Mouse (Mus musculus) liver, postnatal 0 days (tissue): ENCODE measurements around the gene Lim2. TPM values are rescaled to one million over a fixed set of nuclear protein-coding genes. Genes with fewer than 3 reads are reported as not detected.
A peak's percentile ranks its signal among the peaks of the same experiment; 100 is the strongest.

Source experiments
- ATAC-seq: fragments of 200-750 bp; cut with Nextera tagmentation; 2 replicates; pipeline ENCODE4 v1.8.0; 2017; ENCODE audit warnings: mild to moderate bottlenecking, moderate library complexity
- DNase-seq: peaks from one replicate; pipeline ENCODE4 v3.0.0-alpha.2; 2016
- H3K27ac ChIP-seq: fragments of 300-500 bp; sonication (generic); 2 replicates; pipeline ENCODE4 v1.5.1; 2014; ENCODE audit warnings: antibody characterized with exemption, moderate library complexity, mild to moderate bottlenecking, low read depth
- H3K27me3 ChIP-seq: fragments of 300-500 bp; sonication (generic); 2 replicates; pipeline ENCODE4 v1.6.1; 2014; ENCODE audit warnings: low read length, control low read depth, mixed read lengths; ENCODE audit not compliant: insufficient read depth
- H3K36me3 ChIP-seq: fragments of 300-500 bp; sonication (generic); replicated peaks from 2 replicates; pipeline ENCODE4 v1.6.1; 2014; ENCODE audit warnings: mild to moderate bottlenecking, control low read depth, low read length, moderate library complexity, mixed read lengths; ENCODE audit not compliant: insufficient read depth
- H3K4me1 ChIP-seq: fragments of 300-500 bp; sonication (generic); 2 replicates; pipeline ENCODE4 v1.6.1; 2014; ENCODE audit warnings: antibody characterized with exemption, mild to moderate bottlenecking, control low read depth; ENCODE audit not compliant: insufficient read depth
- H3K4me2 ChIP-seq: fragments of 300-500 bp; sonication (generic); 2 replicates; pipeline ENCODE4 v1.6.1; 2014; ENCODE audit warnings: low read depth, mild to moderate bottlenecking, low read length, moderate library complexity, mixed read lengths
- H3K4me3 ChIP-seq: fragments of 300-500 bp; sonication (generic); 2 replicates; pipeline ENCODE4 v1.5.1; 2014; ENCODE audit warnings: low read depth, low read length
- H3K9ac ChIP-seq: fragments of 300-500 bp; sonication (generic); replicated peaks from 2 replicates; pipeline ENCODE4 v1.6.1; 2014; ENCODE audit warnings: mild to moderate bottlenecking, moderate library complexity
- H3K9me3 ChIP-seq: fragments of 300-500 bp; sonication (generic); 2 replicates; pipeline ENCODE4 v1.6.1; 2016; ENCODE audit warnings: mild to moderate bottlenecking, control low read depth, low read length, mixed read lengths
- CTCF ChIP-seq: sonication (generic); IDR thresholded peaks from 2 replicates; pipeline ENCODE4 v1.5.1; 2016; ENCODE audit warnings: antibody characterized with exemption, low read depth
- EP300 ChIP-seq: IDR thresholded peaks from 2 replicates; pipeline ENCODE4 v1.6.1; 2016; ENCODE audit warnings: antibody characterized with exemption, low read depth, mild to moderate bottlenecking
- WGBS: fragments of 180-500 bp; shearing (Covaris S2); extraction: QIAGEN DNeasy Blood & Tissue Kit; methylation state at CpG from one replicate; pipeline ENCODE4 v1.1.7; 2014; ENCODE audit not compliant: insufficient replicate concordance; 5-methylcytosine and 5-hydroxymethylcytosine counted together
- polyA plus RNA-seq: library from polyadenylated mRNA; unstranded; fragments of >200 nt; fragmentation: Nextera tagmentation; extraction: Ambion mirVana; gene quantifications from 2 replicates; pipeline ENCODE4 v1.2.1, GENCODE M21; 2015

The Lim2 gene
- polyA plus RNA-seq, 1 experiment from 2014 or later, result not detected

GRCm38 (mm10) chr7:43463976-43464375, 36.5 kb downstream of the Lim2 start:
- Histone ChIP-seq H3K9ac (0 out of 2 replicates have a peak overlapping the region, but pooled peaks have one; percentile 2), H3K36me3 (no peaks in the 10 kb centered on the region), H3K9me3 (no peaks in the 10 kb centered on the region), H3K4me3 (no peak overlapping the region), H3K27ac (no peak overlapping the region), H3K4me2 (no peak overlapping the region), H3K4me1 (peaks cover 16% of the 10 kb centered on the region), H3K27me3 (no peaks in the 10 kb centered on the region)
- ATAC-seq (no peak), DNase-seq (no peak)
- TF ChIP-seq EP300, result no peak
- no peak for TF ChIP-seq CTCF
- 56% methylated on average over 7 of the region's 7 CpGs for WGBS

GRCm38 (mm10) chr7:43464864-43465343, 37.4 kb downstream of the Lim2 start:
- DNase-seq, result peak; percentile 33
- Histone ChIP-seq H3K4me3 (peak overlapping the region; percentile 60), H3K27me3 (no peaks in the 10 kb centered on the region), H3K27ac (no peak overlapping the region), H3K9ac (peak overlapping the region; percentile 48), H3K4me1 (peaks cover 16% of the 10 kb centered on the region), H3K4me2 (peak overlapping the region; percentile 93), H3K36me3 (no peaks in the 10 kb centered on the region), H3K9me3 (no peaks in the 10 kb centered on the region)
- no peak for ATAC-seq
- 11% methylated on average over 35 of the region's 35 CpGs for WGBS
- TF ChIP-seq CTCF, result peak; percentile 56; the same call in 1 of the 2 replicates
- no peak for TF ChIP-seq EP300

- H3K4me3 ChIP-seq, result peak overlapping the region; percentile 60
- no peaks in the 10 kb centered on the region for H3K27me3 ChIP-seq
- no peak for TF ChIP-seq EP300
- no peak; the same call in 1 of the 2 replicates for TF ChIP-seq CTCF
- under 1% methylated on average over 33 of the region's 33 CpGs for WGBS
- no peaks in the 10 kb centered on the region for H3K9me3 ChIP-seq
- H3K36me3 ChIP-seq, result no peaks in the 10 kb centered on the region
- H3K9ac ChIP-seq, result peak overlapping the region; percentile 49
- peak; percentile 89 for ATAC-seq
- peaks cover 16% of the 10 kb centered on the region for H3K4me1 ChIP-seq
- DNase-seq, result peak; percentile 93
- H3K27ac ChIP-seq, result peak overlapping the region; percentile 24; the same call in 1 of the 2 replicates
- H3K4me2 ChIP-seq, result peak overlapping the region; percentile 93
Observed at GRCm38 (mm10) chr7:43465344-43466098, 38.1 kb downstream of the Lim2 start.

GRCm38 (mm10) chr7:43466099-43466694, 38.7 kb downstream of the Lim2 start:
- Histone ChIP-seq H3K27me3 (no peaks in the 10 kb centered on the region), H3K4me3 (peak overlapping the region; percentile 60), H3K27ac (peak overlapping the region; percentile 24; the same call in 1 of the 2 replicates), H3K36me3 (no peaks in the 10 kb centered on the region), H3K9ac (peak overlapping the region; percentile 49), H3K4me2 (peak overlapping the region; percentile 93), H3K4me1 (peaks cover 16% of the 10 kb centered on the region), H3K9me3 (no peaks in the 10 kb centered on the region)
- peak; percentile 67 for ATAC-seq
- TF ChIP-seq EP300 (no peak), CTCF (peak; percentile 95)
- DNase-seq, result peak; percentile 89
- under 1% methylated on average over 33 of the region's 33 CpGs for WGBS

- H3K9ac ChIP-seq, result no peak overlapping the region
- no peak for ATAC-seq
- no peak overlapping the region for H3K4me3 ChIP-seq
- WGBS, result 44% methylated on average over 8 of the region's 8 CpGs
- no peaks in the 10 kb centered on the region for H3K9me3 ChIP-seq
- peak; percentile 70 for DNase-seq
- H3K4me1 ChIP-seq, result peaks cover 7% of the 10 kb centered on the region; the same call in 1 of the 2 replicates
- no peak for TF ChIP-seq EP300
- TF ChIP-seq CTCF, result peak; percentile 72
- no peaks in the 10 kb centered on the region for H3K36me3 ChIP-seq
- peaks cover 8% of the 10 kb centered on the region for H3K27me3 ChIP-seq
- H3K27ac ChIP-seq, result no peak overlapping the region
- H3K4me2 ChIP-seq, result no peak overlapping the region
Observed at GRCm38 (mm10) chr7:43470373-43470772, 42.9 kb downstream of the Lim2 start.

- Histone ChIP-seq H3K27me3 (peaks cover 35% of the 10 kb centered on the region), H3K27ac (no peak overlapping the region), H3K4me2 (no peak overlapping the region), H3K36me3 (no peaks in the 10 kb centered on the region), H3K9ac (no peak overlapping the region), H3K4me1 (no peaks in the 10 kb centered on the region), H3K9me3 (no peaks in the 10 kb centered on the region), H3K4me3 (no peak overlapping the region)
- DNase-seq (no peak), ATAC-seq (no peak)
- TF ChIP-seq CTCF (peak; percentile 27; the same call in 1 of the 2 replicates), EP300 (no peak)
- WGBS, result 8% methylated on average over 23 of the region's 23 CpGs
Observed at GRCm38 (mm10) chr7:43475706-43476105, 48.2 kb downstream of the Lim2 start.
